Mouse (Mus musculus): ENCODE data around the gene Ddx41. TPM values are rescaled to one million over a fixed set of nuclear protein-coding genes. Genes with fewer than 3 reads are reported as not detected.
"Not testable (repeated sequence)": the region's sequence is repeated elsewhere in the genome, so short reads cannot be mapped to it uniquely, and the experiment has no call there.

The Ddx41 gene
- polyA plus RNA-seq, 1 experiment from 2014 or later: 57.0 TPM

DNA sequence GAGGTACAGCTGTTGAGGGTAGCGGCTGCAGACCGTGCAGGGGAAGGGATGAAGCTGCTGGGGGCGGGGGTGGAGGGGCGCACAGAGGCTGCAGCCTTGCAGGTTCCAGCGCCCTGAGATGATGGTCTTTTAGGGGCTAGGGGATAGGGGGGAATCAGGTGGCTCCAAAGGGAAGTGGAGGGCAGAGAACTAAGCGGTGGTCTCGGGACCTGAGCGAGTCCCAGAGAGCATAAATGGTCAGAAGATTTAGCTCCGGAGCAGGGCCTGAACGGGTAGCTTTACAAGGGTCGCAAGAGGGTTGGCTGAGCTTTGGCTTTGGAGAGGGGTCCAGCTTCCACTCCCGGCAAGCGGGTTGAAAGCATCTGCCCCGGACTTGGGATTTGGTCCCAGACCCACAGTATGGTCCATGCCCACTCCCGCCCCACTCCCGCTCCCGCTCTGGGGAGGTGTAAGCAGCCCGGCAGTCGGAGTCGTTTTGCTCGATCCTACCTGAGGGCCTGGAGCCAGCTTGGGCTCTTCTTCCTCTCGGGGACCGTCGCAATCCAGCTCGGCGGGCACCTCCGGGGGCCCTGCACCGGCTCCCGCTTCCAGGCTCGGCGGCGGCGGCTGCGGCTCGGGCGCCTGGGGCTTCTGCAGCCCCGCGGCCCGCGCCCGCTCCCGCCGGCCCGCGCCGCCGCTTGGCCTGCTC is 34.0 kb upstream of the Ddx41 start:
- Histone ChIP-seq H3K4me3 (ENCODE audit: low read depth, low read length) (peak overlapping the region; percentile 77), H3K4me1 (ENCODE audit: control insufficient read depth, insufficient read depth, low read length) (peaks cover 18% of the 10 kb centered on the region), H3K27me3 (ENCODE audit: control insufficient read depth, insufficient read depth, low read depth, low read length) (no peaks in the 10 kb centered on the region), H3K36me3 (ENCODE audit: control insufficient read depth, insufficient read depth, low read length) (no peaks in the 10 kb centered on the region), H3K27ac (ENCODE audit: low read length) (peak overlapping the region; percentile 93), H3K4me2 (ENCODE audit: low read length) (peak overlapping the region; percentile 95), H3K9ac (ENCODE audit: low read depth, low read length) (peak overlapping the region; percentile 80), H3K9me3 (replicated peaks; ENCODE audit: control insufficient read depth, low read length, poor library complexity, severe bottlenecking) (no peaks in the 10 kb centered on the region)
- 0% methylated on average over 42 of the region's 47 CpGs for WGBS
- peak; percentile 78 for ATAC-seq

DNA sequence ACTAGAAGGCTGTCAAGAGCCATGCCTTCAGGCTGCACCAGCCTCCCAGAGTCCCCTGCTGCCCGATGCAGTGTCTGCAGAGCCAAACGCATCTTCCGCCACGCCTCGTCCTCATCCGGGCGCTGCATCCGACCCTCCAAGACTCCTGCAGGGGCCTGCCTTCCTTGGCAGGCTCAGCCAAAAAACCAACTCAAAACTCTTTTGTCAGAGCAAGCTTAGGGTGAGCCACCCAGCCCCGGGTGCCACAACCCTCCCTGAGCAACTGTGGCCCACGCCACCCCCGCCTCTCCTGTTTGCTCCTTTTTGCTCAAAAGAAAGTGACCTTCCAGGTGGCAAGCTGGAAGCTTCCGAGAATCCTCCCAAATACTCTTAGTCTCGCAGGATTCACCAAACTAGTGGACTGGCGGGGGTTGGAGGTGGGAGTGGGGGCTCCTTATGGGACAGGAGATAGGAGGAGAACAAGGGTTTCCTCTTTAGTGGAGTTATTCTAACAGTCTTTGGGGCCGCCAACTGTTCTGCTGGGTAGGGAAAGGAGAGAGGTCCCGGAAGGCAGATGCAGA is 33.3 kb upstream of the Ddx41 start:
- H3K9ac ChIP-seq (ENCODE audit: low read depth, low read length): peak overlapping the region; percentile 80
- peaks cover 18% of the 10 kb centered on the region for H3K4me1 ChIP-seq (ENCODE audit: control insufficient read depth, insufficient read depth, low read length)
- H3K36me3 ChIP-seq (ENCODE audit: control insufficient read depth, insufficient read depth, low read length): no peaks in the 10 kb centered on the region
- H3K9me3 ChIP-seq (replicated peaks; ENCODE audit: control insufficient read depth, low read length, poor library complexity, severe bottlenecking): no peaks in the 10 kb centered on the region
- H3K4me3 ChIP-seq (ENCODE audit: low read depth, low read length): peak overlapping the region; percentile 77
- peak overlapping the region; percentile 93 for H3K27ac ChIP-seq (ENCODE audit: low read length)
- no peaks in the 10 kb centered on the region for H3K27me3 ChIP-seq (ENCODE audit: control insufficient read depth, insufficient read depth, low read depth, low read length)
- peak overlapping the region; percentile 95 for H3K4me2 ChIP-seq (ENCODE audit: low read length)
- ATAC-seq: peak; percentile 18; the same call in 1 of the 2 replicates
- WGBS: 3% methylated on average over 16 of the region's 16 CpGs

DNA sequence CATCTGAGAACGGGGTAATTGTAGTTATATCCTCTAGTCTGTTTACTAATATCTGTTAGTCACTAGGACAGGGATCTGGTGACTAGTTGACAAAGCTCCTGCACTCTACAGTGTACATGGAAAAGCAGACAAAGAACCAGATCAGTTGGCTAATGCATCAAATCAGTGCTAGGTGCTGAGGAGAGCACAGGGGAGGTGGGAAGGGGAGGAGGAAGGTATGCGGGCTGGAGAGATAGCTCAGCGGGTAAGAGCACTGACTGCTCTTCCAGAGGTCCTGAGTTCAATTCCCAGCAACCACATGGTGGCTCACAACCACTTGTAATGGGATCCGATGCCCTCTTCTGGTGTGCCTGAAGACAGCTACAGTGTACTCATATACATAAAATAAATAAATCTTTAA is 32.1 kb upstream of the Ddx41 start:
- whole genome bisulfite sequencing: 91% methylated on average over 4 of the region's 4 CpGs
- H3K27me3 ChIP-seq (ENCODE audit: control insufficient read depth, insufficient read depth, low read depth, low read length); H3K4me3 ChIP-seq (ENCODE audit: low read depth, low read length); H3K27ac ChIP-seq (ENCODE audit: low read length); H3K36me3 ChIP-seq (ENCODE audit: control insufficient read depth, insufficient read depth, low read length); ATAC-seq; H3K9ac ChIP-seq (ENCODE audit: low read depth, low read length); H3K4me2 ChIP-seq (ENCODE audit: low read length); H3K9me3 ChIP-seq (replicated peaks; ENCODE audit: control insufficient read depth, low read length, poor library complexity, severe bottlenecking): not testable (repeated sequence)
- peaks cover 18% of the 10 kb centered on the region for H3K4me1 ChIP-seq (ENCODE audit: control insufficient read depth, insufficient read depth, low read length)

DNA sequence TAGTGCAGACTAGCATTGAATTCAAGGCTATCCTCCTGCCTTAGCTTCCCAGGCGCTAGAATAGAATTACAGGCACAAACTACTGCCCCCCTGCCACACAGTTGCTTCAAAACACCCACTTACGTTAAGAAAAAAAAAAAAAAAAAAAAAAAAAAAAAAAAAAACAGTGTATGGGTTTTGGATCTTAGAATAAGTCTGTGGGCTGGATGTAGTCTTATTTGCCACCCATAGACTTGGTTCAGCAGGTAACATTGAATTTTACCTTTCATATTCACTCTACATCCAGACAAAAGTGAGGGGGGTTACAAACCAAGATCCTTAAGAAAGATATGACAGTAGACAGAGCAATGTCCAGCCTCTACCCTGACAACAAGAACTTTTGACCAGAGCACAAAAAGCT is 31.5 kb upstream of the Ddx41 start:
- no peak for ATAC-seq
- Histone ChIP-seq H3K27ac (ENCODE audit: low read length) (no peak overlapping the region), H3K9me3 (replicated peaks; ENCODE audit: control insufficient read depth, low read length, poor library complexity, severe bottlenecking) (no peaks in the 10 kb centered on the region), H3K4me1 (ENCODE audit: control insufficient read depth, insufficient read depth, low read length) (peaks cover 18% of the 10 kb centered on the region), H3K4me2 (ENCODE audit: low read length) (no peak overlapping the region), H3K36me3 (ENCODE audit: control insufficient read depth, insufficient read depth, low read length) (no peaks in the 10 kb centered on the region), H3K4me3 (ENCODE audit: low read depth, low read length) (no peak overlapping the region), H3K27me3 (ENCODE audit: control insufficient read depth, insufficient read depth, low read depth, low read length) (no peaks in the 10 kb centered on the region), H3K9ac (ENCODE audit: low read depth, low read length) (no peak overlapping the region)
- 81% methylated on average over 2 of the region's 2 CpGs for WGBS

DNA sequence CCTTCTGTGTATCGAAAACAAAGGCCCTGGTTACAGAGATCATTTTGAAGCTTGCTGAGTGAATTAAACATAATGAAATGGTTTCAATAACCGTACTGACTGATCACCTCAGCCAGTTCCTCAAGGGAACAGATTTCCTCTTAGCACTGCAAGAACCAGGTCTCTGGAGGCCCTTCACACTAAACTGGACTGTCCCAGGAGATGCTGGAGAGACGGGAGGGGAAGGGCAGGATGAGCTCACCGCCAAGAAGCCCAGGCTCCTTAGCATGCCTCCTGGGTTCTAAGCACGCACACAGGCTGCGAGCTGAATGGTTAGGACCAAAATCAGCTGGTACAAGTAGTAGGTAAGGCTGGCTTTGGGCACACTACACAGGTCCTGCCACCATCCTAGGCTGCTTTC is 30.5 kb upstream of the Ddx41 start:
- Histone ChIP-seq H3K27ac (ENCODE audit: low read length) (no peak overlapping the region), H3K4me2 (ENCODE audit: low read length) (no peak overlapping the region), H3K9me3 (replicated peaks; ENCODE audit: control insufficient read depth, low read length, poor library complexity, severe bottlenecking) (no peaks in the 10 kb centered on the region), H3K4me1 (ENCODE audit: control insufficient read depth, insufficient read depth, low read length) (peaks cover 13% of the 10 kb centered on the region), H3K36me3 (ENCODE audit: control insufficient read depth, insufficient read depth, low read length) (no peaks in the 10 kb centered on the region), H3K27me3 (ENCODE audit: control insufficient read depth, insufficient read depth, low read depth, low read length) (no peaks in the 10 kb centered on the region), H3K4me3 (ENCODE audit: low read depth, low read length) (no peak overlapping the region), H3K9ac (ENCODE audit: low read depth, low read length) (no peak overlapping the region)
- 84% methylated on average over 6 of the region's 6 CpGs for WGBS
- ATAC-seq: no peak

DNA sequence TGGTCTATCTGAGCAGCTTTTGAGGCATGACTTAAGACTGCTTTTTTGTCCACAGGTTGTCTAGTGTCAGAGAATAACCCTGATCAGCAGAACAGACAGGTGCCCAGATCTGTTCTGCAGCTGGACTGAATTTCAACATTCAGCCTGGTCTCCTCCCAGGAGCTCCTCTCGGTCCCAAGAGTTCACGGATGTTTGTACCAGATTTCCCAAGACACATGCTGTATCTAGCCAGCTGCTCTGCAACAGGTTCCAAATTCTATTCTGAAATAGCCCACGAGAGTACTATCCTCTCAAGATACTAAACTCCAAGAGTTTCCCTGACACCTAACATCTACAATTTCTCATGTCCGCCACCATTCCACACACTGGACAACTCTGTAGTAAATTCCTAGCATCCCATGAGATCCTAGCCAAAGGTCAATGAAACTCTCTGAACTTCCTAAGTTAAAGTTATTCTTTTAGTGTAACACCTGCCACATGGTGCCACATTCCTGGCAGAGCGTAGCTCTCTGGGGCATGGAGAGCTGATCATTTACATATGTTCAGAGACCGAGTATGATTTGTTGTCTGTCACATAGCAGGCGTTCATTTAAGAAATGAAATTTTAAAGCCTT is 26.9 kb upstream of the Ddx41 start:
- Histone ChIP-seq H3K36me3 (ENCODE audit: control insufficient read depth, insufficient read depth, low read length) (no peaks in the 10 kb centered on the region), H3K4me2 (ENCODE audit: low read length) (no peak overlapping the region), H3K4me1 (ENCODE audit: control insufficient read depth, insufficient read depth, low read length) (peaks cover 3% of the 10 kb centered on the region; the same call in 1 of the 2 replicates), H3K27ac (ENCODE audit: low read length) (no peak overlapping the region), H3K9ac (ENCODE audit: low read depth, low read length) (no peak overlapping the region), H3K27me3 (ENCODE audit: control insufficient read depth, insufficient read depth, low read depth, low read length) (no peaks in the 10 kb centered on the region), H3K4me3 (ENCODE audit: low read depth, low read length) (no peak overlapping the region), H3K9me3 (replicated peaks; ENCODE audit: control insufficient read depth, low read length, poor library complexity, severe bottlenecking) (no peaks in the 10 kb centered on the region)
- WGBS: 87% methylated on average over 7 of the region's 7 CpGs
- no peak for ATAC-seq

DNA sequence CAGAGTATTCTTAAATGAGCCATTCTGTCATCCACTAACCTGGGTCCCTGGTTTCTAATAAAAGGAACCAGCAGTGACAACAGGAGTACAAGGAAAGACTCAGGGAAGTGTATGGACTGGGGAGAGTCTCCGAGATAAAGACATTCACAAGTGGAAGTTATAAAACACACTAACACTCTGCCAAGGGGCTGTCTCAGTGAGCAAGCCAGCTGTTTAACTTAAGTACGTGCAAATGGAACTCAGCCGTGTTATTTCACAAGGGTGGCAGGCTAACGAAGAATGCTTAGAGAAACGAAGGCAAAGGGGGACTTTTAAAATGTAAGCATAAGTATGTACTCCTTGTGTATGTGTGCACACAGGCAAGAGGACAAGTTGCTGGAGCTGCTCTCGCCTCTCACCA is 21.0 kb upstream of the Ddx41 start:
- Histone ChIP-seq H3K27me3 (ENCODE audit: control insufficient read depth, insufficient read depth, low read depth, low read length) (no peaks in the 10 kb centered on the region), H3K27ac (ENCODE audit: low read length) (no peak overlapping the region), H3K4me2 (ENCODE audit: low read length) (no peak overlapping the region), H3K9ac (ENCODE audit: low read depth, low read length) (no peak overlapping the region), H3K9me3 (replicated peaks; ENCODE audit: control insufficient read depth, low read length, poor library complexity, severe bottlenecking) (no peaks in the 10 kb centered on the region), H3K4me3 (ENCODE audit: low read depth, low read length) (no peak overlapping the region), H3K36me3 (ENCODE audit: control insufficient read depth, insufficient read depth, low read length) (peaks cover 14% of the 10 kb centered on the region), H3K4me1 (ENCODE audit: control insufficient read depth, insufficient read depth, low read length) (no peaks in the 10 kb centered on the region)
- ATAC-seq: no peak
- 92% methylated on average over 6 of the region's 6 CpGs for WGBS

DNA sequence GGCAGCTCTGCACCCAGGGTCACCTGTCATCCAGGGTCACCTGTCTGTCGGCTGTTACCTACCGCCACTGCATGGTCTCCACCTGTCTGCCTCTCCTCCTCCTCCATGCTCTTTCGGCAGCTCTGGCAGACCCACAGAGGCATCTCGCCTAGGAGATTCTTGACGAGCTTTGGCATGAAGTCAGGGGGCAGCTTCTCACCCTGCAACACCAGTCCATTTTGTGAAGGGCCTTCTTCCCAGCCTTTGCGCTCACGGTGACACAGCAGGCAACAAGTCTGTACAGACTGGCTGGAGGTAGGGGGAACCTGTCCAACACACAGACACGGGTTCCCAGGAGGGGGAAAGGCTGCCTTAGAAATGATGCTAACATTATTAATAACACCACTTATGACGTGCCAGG is 19.5 kb upstream of the Ddx41 start:
- H3K4me2 ChIP-seq (ENCODE audit: low read length): no peak overlapping the region
- 95% methylated on average over 9 of the region's 9 CpGs for WGBS
- H3K9ac ChIP-seq (ENCODE audit: low read depth, low read length): no peak overlapping the region
- peaks cover 14% of the 10 kb centered on the region for H3K36me3 ChIP-seq (ENCODE audit: control insufficient read depth, insufficient read depth, low read length)
- H3K27me3 ChIP-seq (ENCODE audit: control insufficient read depth, insufficient read depth, low read depth, low read length): no peaks in the 10 kb centered on the region
- no peaks in the 10 kb centered on the region for H3K9me3 ChIP-seq (replicated peaks; ENCODE audit: control insufficient read depth, low read length, poor library complexity, severe bottlenecking)
- H3K4me3 ChIP-seq (ENCODE audit: low read depth, low read length): no peak overlapping the region
- no peaks in the 10 kb centered on the region for H3K4me1 ChIP-seq (ENCODE audit: control insufficient read depth, insufficient read depth, low read length)
- ATAC-seq: no peak
- H3K27ac ChIP-seq (ENCODE audit: low read length): no peak overlapping the region

DNA sequence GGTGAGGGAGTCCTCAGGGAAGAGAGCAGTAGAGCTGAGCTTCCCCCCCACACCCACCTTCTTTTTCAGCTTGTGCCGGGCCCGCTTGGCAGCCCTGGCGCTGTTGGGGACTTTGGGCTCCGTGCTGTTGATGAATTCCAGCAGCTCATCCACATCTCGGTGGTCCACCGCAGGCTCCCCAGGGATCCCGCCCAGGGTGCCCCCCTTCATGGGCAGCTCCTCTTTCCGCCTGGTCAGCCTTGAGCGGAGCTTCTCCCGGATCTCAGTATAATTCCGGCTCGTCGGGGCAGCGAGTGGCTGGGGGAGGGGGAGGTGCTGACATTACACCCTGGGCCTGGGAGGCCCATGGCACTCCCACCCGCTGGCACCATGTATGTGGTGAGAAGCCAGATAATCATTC is 12.6 kb upstream of the Ddx41 start:
- H3K36me3 ChIP-seq (ENCODE audit: control insufficient read depth, insufficient read depth, low read length): peaks cover 12% of the 10 kb centered on the region; the same call in 1 of the 2 replicates
- WGBS: 86% methylated on average over 15 of the region's 15 CpGs
- no peak overlapping the region for H3K4me2 ChIP-seq (ENCODE audit: low read length)
- H3K27me3 ChIP-seq (ENCODE audit: control insufficient read depth, insufficient read depth, low read depth, low read length): no peaks in the 10 kb centered on the region
- ATAC-seq: no peak
- no peaks in the 10 kb centered on the region for H3K4me1 ChIP-seq (ENCODE audit: control insufficient read depth, insufficient read depth, low read length)
- no peak overlapping the region for H3K9ac ChIP-seq (ENCODE audit: low read depth, low read length)
- H3K9me3 ChIP-seq (replicated peaks; ENCODE audit: control insufficient read depth, low read length, poor library complexity, severe bottlenecking): no peaks in the 10 kb centered on the region
- no peak overlapping the region for H3K27ac ChIP-seq (ENCODE audit: low read length)
- H3K4me3 ChIP-seq (ENCODE audit: low read depth, low read length): no peak overlapping the region

Measured in midbrain, embryonic 16.5 days (tissue).